Mouse (Mus musculus): ENCODE results near the gene Usb1.

- TF ChIP-seq CTCF (IDR thresholded peaks at IDR 0.05; ENCODE audit: extremely low read depth, insufficient read depth, low read length) (no peak), POLR2A (IDR thresholded peaks at IDR 0.05; ENCODE audit: extremely low read depth, insufficient read depth, low read length) (0 out of 2 replicates have a peak, but pooled peaks have one; percentile 43)
Observed at GRCm38 (mm10) chr8:95352151-95352870, 20.2 kb downstream of the Usb1 start, which contains the start of gene Mmp15.
